Mouse (Mus musculus): ENCODE measurements around the gene Pdcd4.

Pdcd4 gene

GRCm38 (mm10) chr19:53872994-53873713 lies 18.9 kb upstream of the Pdcd4 start:
- no peak for DNase-seq

- no peak for DNase-seq
Observed at GRCm38 (mm10) chr19:53875246-53875645, 16.8 kb upstream of the Pdcd4 start.

GRCm38 (mm10) chr19:53877779-53878178 lies 14.3 kb upstream of the Pdcd4 start:
- no peak for DNase-seq

GRCm38 (mm10) chr19:53880460-53880859 lies 11.6 kb upstream of the Pdcd4 start:
- no peak for DNase-seq

GRCm38 (mm10) chr19:53881786-53882185 lies 10.2 kb upstream of the Pdcd4 start:
- no peak for DNase-seq

- DNase-seq, result no peak
Observed at GRCm38 (mm10) chr19:53885450-53885849, 6.6 kb upstream of the Pdcd4 start.

GRCm38 (mm10) chr19:53886576-53887370 lies 5.3 kb upstream of the Pdcd4 start:
- no peak for DNase-seq

GRCm38 (mm10) chr19:53887822-53888221 lies 4.2 kb upstream of the Pdcd4 start:
- no peak for DNase-seq

- no peak for DNase-seq
Observed at GRCm38 (mm10) chr19:53888331-53888730, 3.7 kb upstream of the Pdcd4 start.

GRCm38 (mm10) chr19:53889555-53889954 lies 2.5 kb upstream of the Pdcd4 start:
- no peak for DNase-seq

GRCm38 (mm10) chr19:53890274-53890673 lies 1.8 kb upstream of the Pdcd4 start:
- no peak for DNase-seq

- no peak for DNase-seq
Observed at GRCm38 (mm10) chr19:53890781-53891251, 1.2 kb upstream of the Pdcd4 start.

GRCm38 (mm10) chr19:53891569-53891968 lies 462 bp upstream of the Pdcd4 start:
- no peak for DNase-seq

GRCm38 (mm10) chr19:53892838-53893359 lies 868 bp downstream of the Pdcd4 start:
- no peak for DNase-seq

GRCm38 (mm10) chr19:53893711-53894171 lies 1.7 kb downstream of the Pdcd4 start:
- DNase-seq, result no peak

GRCm38 (mm10) chr19:53894538-53895121 lies 2.6 kb downstream of the Pdcd4 start:
- DNase-seq, result no peak

- no peak for DNase-seq
Observed at GRCm38 (mm10) chr19:53898046-53898445, 6.0 kb downstream of the Pdcd4 start.

- no peak for DNase-seq
Observed at GRCm38 (mm10) chr19:53898498-53898897, 6.5 kb downstream of the Pdcd4 start.

GRCm38 (mm10) chr19:53898970-53899900 lies 7.2 kb downstream of the Pdcd4 start:
- DNase-seq, result no peak

GRCm38 (mm10) chr19:53899941-53900610 lies 8.0 kb downstream of the Pdcd4 start:
- no peak for DNase-seq

- DNase-seq, result no peak
Observed at GRCm38 (mm10) chr19:53901931-53902738, 10.1 kb downstream of the Pdcd4 start.

All from right cerebral cortex, postnatal 25 days (tissue).